Mouse (Mus musculus): Measurements from ENCODE around the gene Ptger1.

- TF ChIP-seq USF1 (IDR thresholded peaks at IDR 0.05; ENCODE audit: low read depth, low read length): no peak
- no peak for TF ChIP-seq MYC (IDR thresholded peaks at IDR 0.05; ENCODE audit: low read depth, low read length)
- no peak for TF ChIP-seq TCF12 (IDR thresholded peaks at IDR 0.05; ENCODE audit: low read depth, low read length)
- no peak for TF ChIP-seq NRF1 (IDR thresholded peaks at IDR 0.05; ENCODE audit: low read depth, low read length)
These were observed 40.7 kb upstream of the Ptger1 start for GRCm38 (mm10) chr8:83625676-83626299.

Data from CH12.LX (cell line).